Mouse (Mus musculus): ENCODE measurements around the gene Gm8220. TPM values are rescaled to one million over a fixed set of nuclear protein-coding genes. Genes with fewer than 3 reads are reported as not detected.
"Not testable (repeated sequence)": the region's sequence is repeated elsewhere in the genome, so short reads cannot be mapped to it uniquely, and the experiment has no call there.

Gm8220 gene
- not detected for total RNA-seq (2022)

DNA sequence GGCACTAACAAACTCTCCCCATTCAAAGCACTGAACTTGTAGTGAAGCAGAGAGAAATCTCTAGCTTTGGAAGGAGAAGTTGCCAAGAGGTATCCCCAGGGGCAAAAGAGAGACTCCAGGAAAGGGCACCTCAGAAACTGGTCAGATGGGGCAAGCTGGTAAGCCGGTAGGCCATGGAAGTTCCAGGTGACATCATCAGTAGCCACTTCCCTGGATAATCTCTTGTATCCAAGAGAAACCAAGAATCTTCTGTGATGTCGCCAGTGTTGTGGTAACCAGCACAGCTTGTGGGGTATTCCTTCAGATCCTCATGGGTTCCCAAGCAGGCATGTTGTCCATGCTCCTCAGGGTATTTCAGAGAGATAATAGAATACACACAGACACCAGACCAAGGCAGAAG is at the start of gene Gm8220:
Gm8220 (plus strand) TSS at position 301 of the 400 bp plus-strand sequence.
- not testable (repeated sequence) for DNase-seq

DNA sequence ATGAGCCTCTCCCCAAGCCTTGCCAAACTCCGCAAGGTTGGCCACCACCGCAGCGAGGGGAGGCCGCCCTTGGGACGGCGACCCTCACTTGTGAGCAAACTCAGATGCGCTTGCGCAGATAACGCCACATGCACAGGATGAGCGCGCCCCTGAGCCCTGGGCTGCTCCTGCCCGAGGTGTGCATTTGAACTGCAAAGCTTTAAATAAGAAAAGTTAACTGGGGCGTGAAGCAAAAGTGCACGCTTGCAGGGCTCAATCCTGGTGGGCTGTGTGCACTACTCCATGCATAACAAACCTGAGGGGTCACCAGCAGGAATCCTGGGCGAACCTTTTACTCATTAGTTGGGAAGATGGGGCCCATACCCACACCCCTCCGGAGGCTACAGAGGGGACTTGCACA is 37.3 kb upstream of the Gm8220 start:
- no peak for DNase-seq

DNA sequence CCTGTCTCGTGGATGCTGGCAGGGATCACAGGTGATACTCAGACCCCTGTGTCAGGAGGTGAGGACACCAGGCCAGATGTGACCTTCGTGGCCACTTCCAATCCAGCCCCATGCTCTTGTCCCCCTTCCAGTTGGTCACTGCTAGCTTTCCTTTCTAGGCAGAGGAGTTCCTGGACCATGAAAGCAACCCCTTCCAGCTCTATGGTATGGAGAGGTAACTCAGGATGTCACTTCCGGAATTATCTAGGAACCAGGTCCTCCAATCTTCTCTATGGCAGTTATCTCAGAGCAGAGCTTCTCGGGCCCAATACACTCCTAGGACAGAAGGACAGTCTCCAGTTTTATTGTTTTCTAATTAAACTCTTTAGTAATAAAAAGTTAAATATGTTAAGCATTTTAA is 26.7 kb downstream of the Gm8220 start:
- not testable (repeated sequence) for DNase-seq

DNA sequence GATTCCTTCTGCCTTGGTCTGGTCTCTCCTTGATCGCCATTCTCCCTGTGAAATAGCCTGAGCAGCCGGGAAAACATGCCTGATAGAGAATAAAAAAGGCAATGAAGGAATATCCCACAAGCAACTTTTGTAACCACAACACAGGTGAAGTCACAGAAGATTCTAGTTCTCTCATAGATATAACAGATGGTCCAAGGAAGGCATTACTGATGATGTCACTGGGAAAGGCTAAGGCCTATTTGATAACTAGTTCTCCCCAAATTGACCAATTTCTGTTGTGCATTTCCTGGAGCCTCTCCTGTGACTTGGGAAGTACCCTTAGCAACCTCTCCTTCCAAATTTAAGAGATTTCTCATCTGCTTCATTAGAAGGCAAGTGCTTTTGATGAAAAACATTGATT is 53.1 kb downstream of the Gm8220 start, which contains the start of gene Gm5930:
Gm5930 (minus strand) TSS at position 101 of the 400 bp plus-strand sequence.
- DNase-seq: not testable (repeated sequence)

Other genes with a start within 250 kb of the Gm8220 start
- gene Ear2, start 182.9 kb upstream of the Gm8220 start, total RNA-seq (2022): 1 to 10 TPM; 1.2 to 4.0 (median 1.3) TPM
- not detected for gene Gm3327, start 161.7 kb upstream of the Gm8220 start, total RNA-seq (2022)
- not detected for gene Gm8212, start 87.9 kb upstream of the Gm8220 start, total RNA-seq (2022)
- not detected for gene 4930503E14Rik, start 72.3 kb upstream of the Gm8220 start, total RNA-seq (2022)
- gene Gm5930, start 53.0 kb downstream of the Gm8220 start, total RNA-seq (2022): not detected
- gene Gm8229, start 79.8 kb downstream of the Gm8220 start, total RNA-seq (2022): not detected
- gene Gm3371, start 125.1 kb downstream of the Gm8220 start, total RNA-seq (2022): not detected
- not detected for gene Gm8232, start 148.1 kb downstream of the Gm8220 start, total RNA-seq (2022)
- gene BC061237, start 206.9 kb downstream of the Gm8220 start, total RNA-seq (2022): not detected
- gene Gm17093, start 232.7 kb downstream of the Gm8220 start, total RNA-seq (2022): not detected

All from adrenal gland, adult 8-10 months (tissue).